Mouse (Mus musculus): ENCODE results near the gene Serpine1.

DNA sequence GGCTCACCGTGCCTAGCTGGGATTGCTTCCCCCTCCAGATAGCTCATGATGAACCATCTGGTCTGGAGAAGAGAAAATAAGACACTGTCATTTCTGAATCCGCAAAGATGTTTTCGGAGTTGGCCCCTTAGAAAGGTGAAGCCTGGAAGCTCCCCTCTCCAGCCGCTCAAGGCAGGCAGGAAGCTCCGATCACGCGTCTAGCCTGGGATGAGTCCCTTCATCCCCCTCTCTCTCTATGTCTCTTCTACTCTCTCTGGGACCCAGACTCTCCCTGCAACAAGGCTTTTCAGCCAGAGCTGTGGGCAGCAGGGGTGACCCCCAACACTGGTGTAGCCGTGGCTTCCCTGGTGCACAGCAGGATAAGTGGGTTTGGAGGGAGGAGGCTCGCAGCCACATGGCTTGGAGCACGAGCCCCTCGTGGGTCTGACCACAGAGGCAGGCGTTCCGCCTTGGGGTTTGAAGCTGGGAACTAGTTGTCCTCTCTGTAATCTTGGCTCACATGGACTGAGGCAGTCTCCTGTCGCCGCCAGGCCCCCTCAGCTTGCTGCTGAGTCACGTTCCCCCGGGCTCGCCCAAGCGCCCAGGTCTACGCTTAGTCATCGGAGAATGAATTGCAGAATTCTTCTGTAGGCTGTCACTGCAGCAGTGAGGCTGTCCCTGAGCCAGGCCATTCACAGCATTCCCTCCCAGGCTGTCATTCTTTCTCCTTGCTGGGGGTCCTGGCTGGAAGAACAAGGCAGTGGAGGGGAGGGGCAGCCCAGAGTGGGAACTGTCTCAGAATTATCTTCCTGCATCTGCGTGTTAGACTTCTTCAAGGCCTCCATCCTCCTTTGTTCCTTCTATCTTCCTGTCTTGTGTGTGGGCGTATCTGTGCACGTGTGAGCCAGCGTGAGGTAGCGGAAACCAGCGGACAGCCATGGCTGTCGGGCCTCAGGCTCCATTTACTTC, 30.8 kb upstream of the Serpine1 start:
- TF ChIP-seq CTCF (IDR thresholded peaks at IDR 0.05; ENCODE audit: extremely low read depth, insufficient read length, insufficient replicate concordance, low read depth, low read length), result no peak
- TF ChIP-seq POLR2A (IDR thresholded peaks at IDR 0.05; ENCODE audit: low read depth, low read length), result no peak

All from small intestine, adult 2 months (tissue).